Mouse (Mus musculus): ENCODE results near the gene Galnt17.

- TF ChIP-seq EP300 (IDR thresholded peaks at IDR 0.05; ENCODE audit: low read depth) (no peak), CTCF (IDR thresholded peaks at IDR 0.05; ENCODE audit: low read depth) (no peak)
Measured at GRCm38 (mm10) chr5:131184566-131184965, 123.7 kb downstream of the Galnt17 start.

All from liver, postnatal 0 days (tissue).